Mouse (Mus musculus) liver, adult 2 months (tissue): ENCODE data around the gene Npas2.

Source experiments
- CTCF ChIP-seq: fragments of 200-500 bp; IDR thresholded peaks from 2 replicates; pipeline ENCODE4 v1.5.1; 2011; ENCODE audit warnings: low read depth, low read length, control low read depth
- POLR2A ChIP-seq: fragments of 200-500 bp; IDR thresholded peaks from 2 replicates; pipeline ENCODE4 v1.6.1; 2011; ENCODE audit warnings: low read length, control low read depth; ENCODE audit not compliant: insufficient read depth; ENCODE audit errors: extremely low read depth

- TF ChIP-seq CTCF (no peak), POLR2A (no peak)
Observed at GRCm38 (mm10) chr1:39303054-39303649, 109.6 kb downstream of the Npas2 start.
